ENCODE assay signal across 8 mouse cellular contexts in genomic region chr1:22268581-22269359, GRCm38 (mm10).
DNase-seq lines count a peak whose midpoint lies in the region; ATAC-seq and TF ChIP-seq lines count a peak whose summit lies in the region.

No protein-coding gene starts in this region.

- H3K27me3 ChIP-seq in heart, embryonic 16.5 days (ENCODE audit: control insufficient read depth, insufficient read depth, low read length) = no peaks in the 10 kb centered on the region
- no peaks in the 10 kb centered on the region for H3K27me3 ChIP-seq in liver, embryonic 14.5 days (ENCODE audit: control insufficient read depth, insufficient read depth, low read length)

- no peaks in the 10 kb centered on the region for H3K9me3 ChIP-seq in heart, embryonic 16.5 days (replicated peaks; ENCODE audit: control insufficient read depth, low read length)
- H3K9me3 ChIP-seq in liver, embryonic 14.5 days (ENCODE audit: control insufficient read depth, low read length) = no peaks in the 10 kb centered on the region

- H3K36me3 ChIP-seq in heart, embryonic 16.5 days (ENCODE audit: control insufficient read depth, insufficient read depth) = no peaks in the 10 kb centered on the region
- no peaks in the 10 kb centered on the region for H3K36me3 ChIP-seq in liver, embryonic 14.5 days (replicated peaks; ENCODE audit: control insufficient read depth, insufficient read depth, low read depth)

- peak; percentile 91 for TF ChIP-seq CTCF in brain, embryonic 14.5 days (IDR thresholded peaks at IDR 0.05; ENCODE audit: borderline replicate concordance, extremely low read depth, insufficient read depth, insufficient read length)
- TF ChIP-seq CTCF in liver, embryonic 14.5 days (IDR thresholded peaks at IDR 0.05; ENCODE audit: low read depth) = peak; percentile 79

- H3K4me1 ChIP-seq in heart, embryonic 16.5 days (ENCODE audit: control insufficient read depth, insufficient read depth, low read length) = no peaks in the 10 kb centered on the region
- H3K4me1 ChIP-seq in liver, embryonic 14.5 days (replicated peaks; ENCODE audit: control insufficient read depth in 2 of 2, insufficient read depth in 2 of 2, low read length in 1 of 2) = no peaks in the 10 kb centered on the region

- DNase-seq in CD4-positive, CD25-positive, alpha-beta regulatory T cell, adult 2 months (ENCODE audit: low read depth, low spot score) = peak; percentile 80
- peak; percentile 89 for DNase-seq in brain, embryonic 14.5 days (ENCODE audit: low read depth)
- peak; percentile 54 for DNase-seq in fibroblast of lung, adult 2 months (ENCODE audit: low read depth)
- peak; percentile 83 for DNase-seq in kidney, postnatal 14 days
- peak; percentile 3 to 6 (median 3) for DNase-seq in liver, embryonic 14.5 days (ENCODE audit: low read depth in 3 of 3, low spot score in 3 of 3)
- peak; percentile 28 for DNase-seq in ovary, adult 18-20 months (ENCODE audit: low spot score)
- DNase-seq in thymus, postnatal 0 days (ENCODE audit: low spot score) = peak; percentile 72

- H3K9ac ChIP-seq in heart, embryonic 16.5 days (ENCODE audit: low read length) = no peak overlapping the region
- no peak overlapping the region for H3K9ac ChIP-seq in liver, embryonic 14.5 days (replicated peaks)

- no peak overlapping the region for H3K4me3 ChIP-seq in heart, embryonic 16.5 days (ENCODE audit: low read length)
- no peak overlapping the region for H3K4me3 ChIP-seq in liver, embryonic 14.5 days (ENCODE audit: insufficient read depth in 1 of 2, low read depth in 2 of 2, low read length in 2 of 2)

- H3K27ac ChIP-seq in heart, embryonic 16.5 days (ENCODE audit: low read length) = no peak overlapping the region
- H3K27ac ChIP-seq in liver, embryonic 14.5 days = no peak overlapping the region

- TF ChIP-seq EP300 in liver, embryonic 14.5 days (IDR thresholded peaks at IDR 0.05; ENCODE audit: low read depth) = no peak

- TF ChIP-seq POLR2A in brain, embryonic 14.5 days (IDR thresholded peaks at IDR 0.05; ENCODE audit: borderline replicate concordance, extremely low read depth, insufficient read depth, insufficient read length, poor library complexity, severe bottlenecking) = no peak

- 32% methylated on average over 15 of the region's 15 CpGs for WGBS in heart, embryonic 16.5 days
- 31% methylated on average over 15 of the region's 15 CpGs for WGBS in liver, embryonic 14.5 days (ENCODE audit: insufficient replicate concordance)

- ATAC-seq in heart, embryonic 16.5 days (replicated peaks; ENCODE audit: extremely low read depth, insufficient read depth, low FRiP score) = no peak
- no peak for ATAC-seq in liver, embryonic 14.5 days (ENCODE audit: insufficient read depth)

- peak overlapping the region; percentile 37; the same call in 1 of the 2 replicates for H3K4me2 ChIP-seq in heart, embryonic 16.5 days (ENCODE audit: low read depth, low read length)
- H3K4me2 ChIP-seq in liver, embryonic 14.5 days (ENCODE audit: low read depth) = no peak overlapping the region

Comparison
In these comparisons a context has a peak if more than half of its experiments do, and no peak if none do; other contexts are left out.
1. DNase-seq: peak in every context shown above with its lines; median percentile 89 in brain, embryonic 14.5 days; 83 in kidney, postnatal 14 days; 80 in CD4-positive, CD25-positive, alpha-beta regulatory T cell, adult 2 months; 72 in thymus, postnatal 0 days; 54 in fibroblast of lung, adult 2 months; 28 in ovary, adult 18-20 months; 3 in liver, embryonic 14.5 days.